Mouse (Mus musculus): ENCODE measurements around the gene Tmem206.

DNA sequence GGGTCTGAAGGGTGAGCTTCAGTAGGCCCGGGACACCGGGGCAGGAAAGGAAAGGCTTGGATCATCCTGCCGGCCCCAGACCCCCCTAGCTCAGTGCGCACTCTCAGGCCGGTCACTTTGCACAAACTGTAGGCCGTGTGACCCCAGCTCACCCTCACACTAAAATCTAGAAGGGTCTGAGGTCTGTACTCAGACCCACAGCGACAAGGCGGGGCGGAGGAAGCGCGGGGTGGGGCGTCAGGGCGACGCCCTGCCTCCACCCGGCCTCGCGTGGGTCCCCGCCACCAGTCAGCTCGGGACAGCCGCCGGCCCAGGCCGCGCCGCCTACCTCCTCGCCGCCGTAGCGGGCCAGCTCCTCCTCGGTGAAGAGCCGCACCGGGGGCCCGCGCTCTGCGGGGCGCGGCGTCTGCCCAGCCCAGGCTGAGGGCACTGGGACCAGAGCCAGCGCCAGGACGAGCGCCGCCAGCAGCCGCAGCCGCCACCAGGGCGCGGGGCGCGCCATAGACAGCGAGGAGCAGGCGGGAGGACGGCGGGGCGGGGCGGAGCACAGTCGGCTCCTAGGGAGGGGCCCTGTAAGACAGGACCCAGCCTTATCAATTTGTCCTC, 8.0 kb upstream of the Tmem206 start, which contains the start of gene Nenf:
- no peak for TF ChIP-seq POLR2A (IDR thresholded peaks at IDR 0.05; ENCODE audit: insufficient read depth, low read length)
- TF ChIP-seq CTCF (IDR thresholded peaks at IDR 0.05; ENCODE audit: low read depth, low read length) = no peak
- TF ChIP-seq EP300 (IDR thresholded peaks at IDR 0.05; ENCODE audit: insufficient read depth, low read depth, low read length) = no peak

Data from ES-Bruce4 (cell line).